Mouse (Mus musculus): ENCODE results near the gene Tmem199.

GRCm38 (mm10) chr11:78458740-78459139 lies 53.2 kb downstream of the Tmem199 start:
- TF ChIP-seq HCFC1 (IDR thresholded peaks at IDR 0.05; ENCODE audit: borderline replicate concordance, insufficient read depth, low read length) (no peak), MAFK (IDR thresholded peaks at IDR 0.05; ENCODE audit: insufficient read depth, low read depth, low read length) (no peak), ZC3H11A (IDR thresholded peaks at IDR 0.05; ENCODE audit: borderline replicate concordance, low read depth, low read length) (no peak), CHD2 (IDR thresholded peaks at IDR 0.05; ENCODE audit: low read depth, low read length) (0 out of 2 replicates have a peak, but pooled peaks have one; percentile 23), ZNF384 (IDR thresholded peaks at IDR 0.05; ENCODE audit: low read depth, low read length) (no peak)
